Mouse (Mus musculus): ENCODE measurements around the gene Grik1.

GRCm38 (mm10) chr16:87953176-87953575 is 336.9 kb downstream of the Grik1 start:
- TF ChIP-seq POLR2A (IDR thresholded peaks at IDR 0.05; ENCODE audit: low read depth, low read length) (no peak), CTCF (IDR thresholded peaks at IDR 0.05; ENCODE audit: borderline replicate concordance, insufficient read depth, low read length) (no peak)
